Mouse (Mus musculus): ENCODE measurements at regions not wholly inside any gene's neighbourhood (a gene's known extent, or its start where the extent isn't known, plus 50 kb on each side); places are given as distances from the start of the nearest gene placed in this dataset.

DNA sequence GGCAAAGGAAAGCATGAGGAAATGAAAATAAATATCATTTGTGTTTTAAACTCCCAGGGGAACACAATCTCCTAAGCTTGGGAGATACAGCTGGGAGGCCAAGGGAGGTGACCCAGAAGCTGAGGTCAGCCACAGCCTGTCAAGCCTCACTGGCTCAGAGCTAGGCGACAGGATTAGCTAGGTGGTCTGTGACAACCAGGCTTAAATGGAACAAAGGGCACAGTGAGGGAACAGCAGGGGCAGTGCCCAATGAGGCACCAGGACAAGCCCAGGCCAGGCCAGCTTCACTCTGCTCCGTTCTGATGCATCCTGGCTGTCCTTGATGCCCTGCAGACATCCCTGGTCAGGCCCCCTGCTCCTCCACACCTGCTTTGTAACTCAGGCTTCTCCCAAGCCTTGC, 169.7 kb downstream of the Tpra1 start:
- H3K4me2 ChIP-seq (ENCODE audit: insufficient read depth, low read depth, poor library complexity, severe bottlenecking) = no peak overlapping the region
- H3K36me3 ChIP-seq (replicated peaks in 1 of 2; ENCODE audit: control insufficient read depth in 1 of 2, insufficient read depth in 1 of 2, low read length in 1 of 2) = no peaks in the 10 kb centered on the region
- in situ Hi-C loops (cut with MboI; ENCODE audit: low pct_ligation_motif_present, low pct_unique_long_range_greater_than_20kb, low sequenced_read_pairs) (no loop called here), dilution Hi-C loops (cut with MboI; ENCODE audit: extremely low pct_ligation_motif_present, extremely low pct_unique_long_range_greater_than_20kb, low sequenced_read_pairs) (no loop called here)
- no peaks in the 10 kb centered on the region for H3K79me2 ChIP-seq (replicated peaks; ENCODE audit: control insufficient read depth, extremely low read depth, insufficient read depth, poor library complexity, severe bottlenecking)
- H3K9ac ChIP-seq (ENCODE audit: insufficient read depth, low read depth) = no peak overlapping the region
- no peak for DNase-seq (ENCODE audit: extremely low read depth)
- H3K9me3 ChIP-seq (replicated peaks; ENCODE audit: low read length) = peaks cover 4% of the 10 kb centered on the region
- no peak overlapping the region for H3K4me3 ChIP-seq (replicated peaks in 1 of 3; ENCODE audit: low read depth in 2 of 3, low read length in 2 of 3, poor library complexity in 1 of 3)
- TF ChIP-seq MEF2A (IDR thresholded peaks at IDR 0.05; ENCODE audit: borderline replicate concordance, low read depth, low read length) (no peak), E2F4 (IDR thresholded peaks at IDR 0.05; ENCODE audit: insufficient replicate concordance, low read depth, low read length) (no peak), MYC (IDR thresholded peaks at IDR 0.05; ENCODE audit: low read depth, low read length) (no peak)
- peaks cover 8 to 17% of the 10 kb centered on the region in 2 experiments for H3K4me1 ChIP-seq (ENCODE audit: control insufficient read depth in 1 of 2, insufficient read depth in 2 of 2)
- peaks cover 60% of the 10 kb centered on the region for H3K27me3 ChIP-seq (replicated peaks)
- H3K27ac ChIP-seq (ENCODE audit: insufficient read depth, low read depth) = no peak overlapping the region

DNA sequence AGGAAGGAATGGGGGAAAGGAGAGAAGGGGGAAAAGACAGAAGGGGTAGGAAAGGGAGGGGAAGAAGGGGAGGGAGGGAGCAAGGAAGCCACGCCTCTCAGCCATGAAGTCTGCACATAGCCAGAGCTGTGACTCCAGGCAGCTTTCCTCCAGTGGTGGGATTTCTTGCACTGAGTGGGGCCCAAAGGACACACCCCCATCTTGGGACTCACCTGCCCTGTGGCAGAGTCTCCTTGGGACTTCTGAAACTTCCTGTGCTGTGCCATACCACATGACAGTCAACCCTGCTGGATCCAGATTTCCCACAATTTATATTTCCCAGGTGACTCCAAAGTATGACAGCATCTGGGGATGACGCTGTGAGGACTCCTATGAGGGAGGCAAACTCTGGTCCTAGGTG, 170.5 kb downstream of the Tpra1 start:
- Histone ChIP-seq H3K9ac (ENCODE audit: insufficient read depth, low read depth) (no peak overlapping the region), H3K79me2 (replicated peaks; ENCODE audit: control insufficient read depth, extremely low read depth, insufficient read depth, poor library complexity, severe bottlenecking) (no peaks in the 10 kb centered on the region), H3K4me3 (replicated peaks in 1 of 3; ENCODE audit: low read depth in 2 of 3, low read length in 2 of 3, poor library complexity in 1 of 3) (no peak overlapping the region), H3K4me1 (ENCODE audit: control insufficient read depth in 1 of 2, insufficient read depth in 2 of 2) (peaks cover 6 to 9% of the 10 kb centered on the region in 2 experiments), H3K36me3 (replicated peaks in 1 of 2; ENCODE audit: control insufficient read depth in 1 of 2, insufficient read depth in 1 of 2, low read length in 1 of 2) (no peaks in the 10 kb centered on the region), H3K27me3 (replicated peaks) (peaks cover 66% of the 10 kb centered on the region), H3K27ac (ENCODE audit: insufficient read depth, low read depth) (no peak overlapping the region), H3K9me3 (replicated peaks; ENCODE audit: low read length) (peaks cover 1% of the 10 kb centered on the region), H3K4me2 (ENCODE audit: insufficient read depth, low read depth, poor library complexity, severe bottlenecking) (no peak overlapping the region)
- DNase-seq (ENCODE audit: extremely low read depth) = no peak
- no peak for TF ChIP-seq NELFE (IDR thresholded peaks at IDR 0.05; ENCODE audit: low read depth, low read length)
- no peak for TF ChIP-seq BHLHE40 (IDR thresholded peaks at IDR 0.05; ENCODE audit: low read depth, low read length)
- no peak for TF ChIP-seq SIN3A (IDR thresholded peaks at IDR 0.05; ENCODE audit: low read length)
- no peak for TF ChIP-seq MAFK (IDR thresholded peaks at IDR 0.05; ENCODE audit: insufficient replicate concordance, low read length)
- no peak for TF ChIP-seq MEF2A (IDR thresholded peaks at IDR 0.05; ENCODE audit: borderline replicate concordance, low read depth, low read length)
- TF ChIP-seq KAT2A (IDR thresholded peaks at IDR 0.05; ENCODE audit: insufficient replicate concordance, low read length) = no peak
- TF ChIP-seq POLR2AphosphoS2 (IDR thresholded peaks at IDR 0.05; ENCODE audit: low read depth, low read length) = no peak
- TF ChIP-seq CHD2 (IDR thresholded peaks at IDR 0.05; ENCODE audit: low read length) = no peak
- no peak for TF ChIP-seq ZKSCAN1 (IDR thresholded peaks at IDR 0.05; ENCODE audit: borderline replicate concordance, low read depth, low read length)
- TF ChIP-seq GABPA (IDR thresholded peaks at IDR 0.05; ENCODE audit: insufficient replicate concordance, low read depth, low read length) = no peak
- in situ Hi-C loops (cut with MboI; ENCODE audit: low pct_ligation_motif_present, low pct_unique_long_range_greater_than_20kb, low sequenced_read_pairs) (no loop called here), dilution Hi-C loops (cut with MboI; ENCODE audit: extremely low pct_ligation_motif_present, extremely low pct_unique_long_range_greater_than_20kb, low sequenced_read_pairs) (no loop called here)

DNA sequence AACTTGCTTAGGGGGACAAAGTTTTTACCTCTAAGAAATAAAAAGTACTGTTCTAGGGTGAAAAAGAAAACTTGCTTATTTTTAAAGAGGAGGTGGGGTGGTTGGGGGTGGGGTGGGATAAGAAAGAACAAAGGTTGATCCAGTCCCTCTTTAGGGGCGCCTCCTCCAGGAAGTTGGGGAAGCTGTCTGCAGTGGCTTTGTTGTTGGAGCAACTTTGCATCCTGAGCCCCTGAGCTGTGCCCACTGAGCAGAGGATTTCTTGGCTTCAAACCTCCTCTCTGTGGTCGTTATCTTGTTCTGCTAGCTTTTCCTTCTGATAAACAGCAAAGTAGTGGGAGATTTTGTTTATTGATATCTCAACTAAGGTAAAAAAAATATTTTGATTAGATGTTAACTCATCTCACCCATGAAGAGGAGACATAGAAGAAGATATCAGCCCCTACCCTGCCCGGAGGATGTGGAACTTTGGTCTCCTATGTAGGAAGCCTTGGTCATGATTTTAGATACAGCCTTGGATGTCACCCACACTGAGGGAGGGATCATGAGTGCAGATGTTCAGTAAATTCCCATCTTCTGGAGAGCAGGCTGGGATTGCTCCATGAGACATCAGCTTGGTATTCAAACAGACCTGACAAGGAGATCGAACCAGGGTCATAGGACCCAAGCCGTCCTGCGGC, 179.7 kb downstream of the Tpra1 start:
- Histone ChIP-seq H3K9me3 (replicated peaks; ENCODE audit: low read length) (peaks cover 9% of the 10 kb centered on the region), H3K79me2 (replicated peaks; ENCODE audit: control insufficient read depth, extremely low read depth, insufficient read depth, poor library complexity, severe bottlenecking) (no peaks in the 10 kb centered on the region), H3K36me3 (replicated peaks in 1 of 2; ENCODE audit: control insufficient read depth in 1 of 2, insufficient read depth in 1 of 2, low read length in 1 of 2) (no peaks in the 10 kb centered on the region), H3K27ac (ENCODE audit: insufficient read depth, low read depth) (no peak overlapping the region), H3K27me3 (replicated peaks) (peaks cover 36% of the 10 kb centered on the region), H3K4me3 (replicated peaks in 1 of 3; ENCODE audit: low read depth in 2 of 3, low read length in 2 of 3, poor library complexity in 1 of 3) (no peak overlapping the region), H3K9ac (ENCODE audit: insufficient read depth, low read depth) (no peak overlapping the region), H3K4me1 (ENCODE audit: control insufficient read depth in 1 of 2, insufficient read depth in 2 of 2) (no peaks in the 10 kb centered on the region), H3K4me2 (ENCODE audit: insufficient read depth, low read depth, poor library complexity, severe bottlenecking) (no peak overlapping the region)
- TF ChIP-seq CTCF (conservative IDR thresholded peaks at IDR 0.05 in 1 of 2, IDR thresholded peaks at IDR 0.05 in 1 of 2; ENCODE audit: low read depth in 2 of 2, low read length in 2 of 2) (no peak), TBP (conservative IDR thresholded peaks at IDR 0.05; ENCODE audit: low read depth, low read length) (no peak), ZKSCAN1 (IDR thresholded peaks at IDR 0.05; ENCODE audit: borderline replicate concordance, low read depth, low read length) (no peak), RCOR1 (conservative IDR thresholded peaks at IDR 0.05; ENCODE audit: low read depth, low read length) (no peak), ZNF384 (IDR thresholded peaks at IDR 0.05; ENCODE audit: low read depth, low read length) (no peak), ZC3H11A (IDR thresholded peaks at IDR 0.05; ENCODE audit: low read depth, low read length) (no peak), USF1 (IDR thresholded peaks at IDR 0.05; ENCODE audit: low read depth, low read length) (no peak), MXI1 (IDR thresholded peaks at IDR 0.05; ENCODE audit: low read depth, low read length) (no peak), CHD1 (IDR thresholded peaks at IDR 0.05; ENCODE audit: low read depth, low read length) (no peak), GABPA (IDR thresholded peaks at IDR 0.05; ENCODE audit: insufficient replicate concordance, low read depth, low read length) (no peak), MAZ (IDR thresholded peaks at IDR 0.05; ENCODE audit: low read depth, low read length) (no peak), JUN (IDR thresholded peaks at IDR 0.05; ENCODE audit: insufficient read depth, low read depth, low read length) (no peak), MYC (IDR thresholded peaks at IDR 0.05; ENCODE audit: low read depth, low read length) (no peak), MAFK (IDR thresholded peaks at IDR 0.05; ENCODE audit: insufficient replicate concordance, low read length) (no peak), MEF2A (IDR thresholded peaks at IDR 0.05; ENCODE audit: borderline replicate concordance, low read depth, low read length) (no peak), SIN3A (IDR thresholded peaks at IDR 0.05; ENCODE audit: low read length) (no peak), PAX5 (IDR thresholded peaks at IDR 0.05; ENCODE audit: low read length) (no peak)
- dilution Hi-C loops (cut with MboI; ENCODE audit: extremely low pct_ligation_motif_present, extremely low pct_unique_long_range_greater_than_20kb, low sequenced_read_pairs) (no loop called here), in situ Hi-C loops (cut with MboI; ENCODE audit: low pct_ligation_motif_present, low pct_unique_long_range_greater_than_20kb, low sequenced_read_pairs) (no loop called here)
- DNase-seq (ENCODE audit: extremely low read depth) = no peak

All from CH12.LX (cell line).